Mouse (Mus musculus): ENCODE measurements around the gene Gpi1. TPM values are rescaled to one million over a fixed set of nuclear protein-coding genes. Genes with fewer than 3 reads are reported as not detected.
A peak's percentile ranks its signal among the peaks of the same experiment; 100 is the strongest.

Gene Gpi1
- polyA plus RNA-seq, 1 experiment from 2014 or later, result 201 TPM

- ATAC-seq (ENCODE audit: low read depth), result no peak
- Histone ChIP-seq H3K27me3 (ENCODE audit: control insufficient read depth, insufficient read depth, low read depth, low read length) (no peaks in the 10 kb centered on the region), H3K36me3 (ENCODE audit: control insufficient read depth, insufficient read depth) (peaks cover 12% of the 10 kb centered on the region), H3K9ac (ENCODE audit: low read depth, low read length) (peak overlapping the region; percentile 64), H3K4me1 (ENCODE audit: control insufficient read depth, low read depth, low read length) (peaks cover 30% of the 10 kb centered on the region), H3K4me3 (ENCODE audit: low read depth, low read length) (peak overlapping the region; percentile 68), H3K9me3 (replicated peaks; ENCODE audit: control insufficient read depth, low read length) (no peaks in the 10 kb centered on the region), H3K27ac (ENCODE audit: low read length) (peak overlapping the region; percentile 85), H3K4me2 (ENCODE audit: low read depth, low read length) (peak overlapping the region; percentile 84)
- WGBS (ENCODE audit: insufficient replicate concordance), result under 1% methylated on average over 17 of the region's 17 CpGs
These were observed 4.8 kb upstream of the Gpi1 start for GRCm38 (mm10) chr7:34234610-34235561.

GRCm38 (mm10) chr7:34233909-34234609 is 3.9 kb upstream of the Gpi1 start:
- H3K27me3 ChIP-seq (ENCODE audit: control insufficient read depth, insufficient read depth, low read depth, low read length), result no peaks in the 10 kb centered on the region
- H3K9me3 ChIP-seq (replicated peaks; ENCODE audit: control insufficient read depth, low read length), result no peaks in the 10 kb centered on the region
- H3K27ac ChIP-seq (ENCODE audit: low read length), result peak overlapping the region; percentile 85
- peak overlapping the region; percentile 84 for H3K4me2 ChIP-seq (ENCODE audit: low read depth, low read length)
- H3K4me3 ChIP-seq (ENCODE audit: low read depth, low read length), result peak overlapping the region; percentile 68
- ATAC-seq (ENCODE audit: low read depth), result peak; percentile 88
- peak overlapping the region; percentile 64 for H3K9ac ChIP-seq (ENCODE audit: low read depth, low read length)
- WGBS (ENCODE audit: insufficient replicate concordance), result under 1% methylated on average over 46 of the region's 46 CpGs
- H3K4me1 ChIP-seq (ENCODE audit: control insufficient read depth, low read depth, low read length), result peaks cover 34% of the 10 kb centered on the region
- peaks cover 12% of the 10 kb centered on the region for H3K36me3 ChIP-seq (ENCODE audit: control insufficient read depth, insufficient read depth)

- peaks cover 3% of the 10 kb centered on the region; the same call in 1 of the 2 replicates for H3K36me3 ChIP-seq (ENCODE audit: control insufficient read depth, insufficient read depth)
- no peaks in the 10 kb centered on the region for H3K9me3 ChIP-seq (replicated peaks; ENCODE audit: control insufficient read depth, low read length)
- H3K4me1 ChIP-seq (ENCODE audit: control insufficient read depth, low read depth, low read length), result peaks cover 44% of the 10 kb centered on the region
- peak overlapping the region; percentile 68 for H3K4me3 ChIP-seq (ENCODE audit: low read depth, low read length)
- peak overlapping the region; percentile 62 for H3K9ac ChIP-seq (ENCODE audit: low read depth, low read length)
- WGBS (ENCODE audit: insufficient replicate concordance), result 35% methylated on average over 7 of the region's 7 CpGs
- no peaks in the 10 kb centered on the region for H3K27me3 ChIP-seq (ENCODE audit: control insufficient read depth, insufficient read depth, low read depth, low read length)
- peak overlapping the region; percentile 85 for H3K27ac ChIP-seq (ENCODE audit: low read length)
- ATAC-seq (ENCODE audit: low read depth), result no peak
- H3K4me2 ChIP-seq (ENCODE audit: low read depth, low read length), result peak overlapping the region; percentile 84
These were observed 2.9 kb upstream of the Gpi1 start for GRCm38 (mm10) chr7:34232785-34233725.

GRCm38 (mm10) chr7:34229691-34230111 is 435 bp downstream of the Gpi1 start:
- peak overlapping the region; percentile 98 for H3K4me2 ChIP-seq (ENCODE audit: low read depth, low read length)
- WGBS (ENCODE audit: insufficient replicate concordance), result under 1% methylated on average over 18 of the region's 19 CpGs
- peaks cover 62% of the 10 kb centered on the region for H3K4me1 ChIP-seq (ENCODE audit: control insufficient read depth, low read depth, low read length)
- peak overlapping the region; percentile 83 for H3K9ac ChIP-seq (ENCODE audit: low read depth, low read length)
- H3K27ac ChIP-seq (ENCODE audit: low read length), result peak overlapping the region; percentile 74
- peak overlapping the region; percentile 79 for H3K4me3 ChIP-seq (ENCODE audit: low read depth, low read length)
- H3K9me3 ChIP-seq (replicated peaks; ENCODE audit: control insufficient read depth, low read length), result no peaks in the 10 kb centered on the region
- no peak for ATAC-seq (ENCODE audit: low read depth)
- H3K36me3 ChIP-seq (ENCODE audit: control insufficient read depth, insufficient read depth), result peaks cover 14% of the 10 kb centered on the region
- no peaks in the 10 kb centered on the region for H3K27me3 ChIP-seq (ENCODE audit: control insufficient read depth, insufficient read depth, low read depth, low read length)

- no peak for ATAC-seq (ENCODE audit: low read depth)
- Histone ChIP-seq H3K4me3 (ENCODE audit: low read depth, low read length) (peak overlapping the region; percentile 79), H3K9me3 (replicated peaks; ENCODE audit: control insufficient read depth, low read length) (no peaks in the 10 kb centered on the region), H3K4me2 (ENCODE audit: low read depth, low read length) (peak overlapping the region; percentile 98), H3K27me3 (ENCODE audit: control insufficient read depth, insufficient read depth, low read depth, low read length) (no peaks in the 10 kb centered on the region), H3K4me1 (ENCODE audit: control insufficient read depth, low read depth, low read length) (peaks cover 58% of the 10 kb centered on the region), H3K9ac (ENCODE audit: low read depth, low read length) (peak overlapping the region; percentile 83), H3K36me3 (ENCODE audit: control insufficient read depth, insufficient read depth) (peaks cover 14% of the 10 kb centered on the region), H3K27ac (ENCODE audit: low read length) (no peak overlapping the region; the same call in 1 of the 2 replicates)
- 18% methylated on average over 5 of the region's 5 CpGs for WGBS (ENCODE audit: insufficient replicate concordance)
These were observed 983 bp downstream of the Gpi1 start for GRCm38 (mm10) chr7:34229153-34229552.

- no peak for ATAC-seq (ENCODE audit: low read depth)
- Histone ChIP-seq H3K4me2 (ENCODE audit: low read depth, low read length) (peak overlapping the region; percentile 98), H3K4me1 (ENCODE audit: control insufficient read depth, low read depth, low read length) (peaks cover 56% of the 10 kb centered on the region), H3K9me3 (replicated peaks; ENCODE audit: control insufficient read depth, low read length) (no peaks in the 10 kb centered on the region), H3K27me3 (ENCODE audit: control insufficient read depth, insufficient read depth, low read depth, low read length) (no peaks in the 10 kb centered on the region), H3K9ac (ENCODE audit: low read depth, low read length) (peak overlapping the region; percentile 18; the same call in 1 of the 2 replicates), H3K4me3 (ENCODE audit: low read depth, low read length) (peak overlapping the region; percentile 79), H3K36me3 (ENCODE audit: control insufficient read depth, insufficient read depth) (peaks cover 14% of the 10 kb centered on the region), H3K27ac (ENCODE audit: low read length) (no peak overlapping the region)
- WGBS (ENCODE audit: insufficient replicate concordance), result 10% methylated on average over 8 of the region's 9 CpGs
These were observed 1.5 kb downstream of the Gpi1 start for GRCm38 (mm10) chr7:34228641-34229040.

GRCm38 (mm10) chr7:34226846-34227245 is 3.3 kb downstream of the Gpi1 start:
- Histone ChIP-seq H3K4me2 (ENCODE audit: low read depth, low read length) (peak overlapping the region; percentile 98; the same call in 1 of the 2 replicates), H3K4me3 (ENCODE audit: low read depth, low read length) (peak overlapping the region; percentile 79; the same call in 1 of the 2 replicates)

GRCm38 (mm10) chr7:34226086-34226485 is 4.0 kb downstream of the Gpi1 start:
- Histone ChIP-seq H3K4me3 (ENCODE audit: low read depth, low read length) (peak overlapping the region; percentile 16; the same call in 1 of the 2 replicates), H3K4me1 (ENCODE audit: control insufficient read depth, low read depth, low read length) (peaks cover 42% of the 10 kb centered on the region), H3K9me3 (replicated peaks; ENCODE audit: control insufficient read depth, low read length) (no peaks in the 10 kb centered on the region), H3K27me3 (ENCODE audit: control insufficient read depth, insufficient read depth, low read depth, low read length) (no peaks in the 10 kb centered on the region), H3K36me3 (ENCODE audit: control insufficient read depth, insufficient read depth) (peaks cover 26% of the 10 kb centered on the region), H3K9ac (ENCODE audit: low read depth, low read length) (no peak overlapping the region; the same call in 1 of the 2 replicates), H3K27ac (ENCODE audit: low read length) (peak overlapping the region; percentile 69), H3K4me2 (ENCODE audit: low read depth, low read length) (peak overlapping the region; percentile 21; the same call in 1 of the 2 replicates)
- 48% methylated on average over 8 of the region's 8 CpGs for WGBS (ENCODE audit: insufficient replicate concordance)
- peak; percentile 65 for ATAC-seq (ENCODE audit: low read depth)

More at GRCm38 (mm10) chr7:34226846-34227245, 3.3 kb downstream of the Gpi1 start:
- peak overlapping the region; percentile 69 for H3K27ac ChIP-seq (ENCODE audit: low read length)
- H3K27me3 ChIP-seq (ENCODE audit: control insufficient read depth, insufficient read depth, low read depth, low read length), result no peaks in the 10 kb centered on the region
- H3K9ac ChIP-seq (ENCODE audit: low read depth, low read length), result no peak overlapping the region
- no peaks in the 10 kb centered on the region for H3K9me3 ChIP-seq (replicated peaks; ENCODE audit: control insufficient read depth, low read length)
- H3K4me1 ChIP-seq (ENCODE audit: control insufficient read depth, low read depth, low read length), result peaks cover 42% of the 10 kb centered on the region
- WGBS (ENCODE audit: insufficient replicate concordance), result 83% methylated on average over 12 of the region's 12 CpGs
- H3K36me3 ChIP-seq (ENCODE audit: control insufficient read depth, insufficient read depth), result peaks cover 26% of the 10 kb centered on the region
- ATAC-seq (ENCODE audit: low read depth), result no peak

All from liver, embryonic 16.5 days (tissue).